Mouse (Mus musculus): ENCODE measurements around the gene Mief1.

Gene Mief1

GRCm38 (mm10) chr15:80233733-80234509 is at the start of gene Mief1:
Gene Mief1 (plus strand): TSS chr15:80234018.
- DNase-seq: peak; percentile 100

- no peak for DNase-seq
These were observed 44.9 kb upstream of the Mief1 start for GRCm38 (mm10) chr15:80188927-80189326.

GRCm38 (mm10) chr15:80190075-80190474 is 43.7 kb upstream of the Mief1 start:
- no peak for DNase-seq

GRCm38 (mm10) chr15:80191585-80192245 is 42.1 kb upstream of the Mief1 start:
- peak; percentile 18 for DNase-seq

- peak; percentile 51 for DNase-seq
These were observed 41.6 kb upstream of the Mief1 start for GRCm38 (mm10) chr15:80192246-80192585.

GRCm38 (mm10) chr15:80192847-80193246 is 41.0 kb upstream of the Mief1 start:
- DNase-seq: no peak

- DNase-seq: no peak
These were observed 34.3 kb upstream of the Mief1 start for GRCm38 (mm10) chr15:80199556-80199955.

- no peak for DNase-seq
These were observed 31.6 kb upstream of the Mief1 start for GRCm38 (mm10) chr15:80202111-80202775.

GRCm38 (mm10) chr15:80203406-80203805 is 30.4 kb upstream of the Mief1 start:
- peak; percentile 64 for DNase-seq

GRCm38 (mm10) chr15:80206057-80206565 is 27.7 kb upstream of the Mief1 start:
- DNase-seq: no peak

GRCm38 (mm10) chr15:80208446-80208845 is 25.4 kb upstream of the Mief1 start:
- no peak for DNase-seq

- no peak for DNase-seq
These were observed 20.1 kb upstream of the Mief1 start for GRCm38 (mm10) chr15:80213688-80214087.

- peak; percentile 65 for DNase-seq
These were observed 17.9 kb upstream of the Mief1 start for GRCm38 (mm10) chr15:80215716-80216479.

- DNase-seq: no peak
These were observed 17.4 kb upstream of the Mief1 start for GRCm38 (mm10) chr15:80216480-80216820.

- no peak for DNase-seq
These were observed 16.3 kb upstream of the Mief1 start for GRCm38 (mm10) chr15:80217476-80217875.

- peak; percentile 77 for DNase-seq
These were observed 14.6 kb upstream of the Mief1 start for GRCm38 (mm10) chr15:80219211-80219610.

- no peak for DNase-seq
These were observed 13.8 kb upstream of the Mief1 start for GRCm38 (mm10) chr15:80219705-80220657.

- no peak for DNase-seq
These were observed 12.8 kb upstream of the Mief1 start for GRCm38 (mm10) chr15:80221031-80221430.

- DNase-seq: no peak
These were observed 10.1 kb upstream of the Mief1 start for GRCm38 (mm10) chr15:80223751-80224150.

- peak; percentile 89 for DNase-seq
These were observed 8.6 kb upstream of the Mief1 start for GRCm38 (mm10) chr15:80225208-80225607.

- DNase-seq: peak; percentile 78
These were observed 8.0 kb upstream of the Mief1 start for GRCm38 (mm10) chr15:80225796-80226195.

Measured in thymus, postnatal 14 days (tissue).